Mouse (Mus musculus) skeletal muscle tissue, adult 2 months (tissue): Measurements from ENCODE around the gene Ush1g.

Source experiments
- DNase-seq: peaks from one replicate; pipeline ENCODE4 v3.0.0-alpha.2; 2012; ENCODE audit warnings: low read depth, low spot score

Gene Ush1g

DNA sequence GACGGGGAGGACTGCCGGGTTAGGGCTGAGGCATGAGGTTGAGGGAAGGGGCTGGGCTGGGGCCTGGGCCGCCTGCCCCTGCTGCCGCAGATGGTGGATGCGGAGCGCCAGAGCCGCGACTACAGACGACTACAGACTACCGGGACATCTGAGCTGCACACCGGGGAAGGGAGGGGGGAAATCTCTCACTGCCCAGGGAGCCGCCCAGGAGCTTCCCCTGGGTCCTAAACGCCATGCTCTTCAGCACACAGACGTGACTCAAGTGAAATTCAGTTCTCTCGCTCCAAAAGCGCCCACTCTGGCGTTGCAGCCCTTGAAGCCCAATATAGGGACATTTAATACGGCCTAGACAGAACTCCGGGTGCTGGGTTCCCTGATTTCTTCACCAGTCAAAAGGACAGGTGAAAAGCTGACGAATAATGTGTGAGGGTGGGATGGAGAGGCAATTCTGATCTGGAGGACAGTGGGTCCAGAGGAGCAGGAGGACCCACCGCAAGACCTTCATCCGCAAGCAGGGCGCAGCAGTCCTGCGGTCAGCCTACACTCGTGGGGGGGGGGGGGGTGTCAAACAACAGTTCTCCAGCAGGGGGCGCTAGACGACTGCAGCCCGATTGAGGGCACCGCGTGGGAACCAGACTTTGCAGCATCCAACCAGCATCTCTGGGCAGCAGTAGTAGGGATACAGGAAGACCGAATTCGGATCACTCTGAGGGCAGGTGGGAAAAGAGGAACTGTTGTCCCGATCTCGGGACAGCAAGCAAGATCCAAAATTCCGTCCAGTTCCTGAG, at the start of gene Ush1g:
Gene Ush1g, minus strand, starts transcription at position 136 of the 788 bp plus-strand sequence.
- DNase-seq = peak; percentile 49

GRCm38 (mm10) chr11:115371354-115371753, 49.5 kb upstream of the Ush1g start:
- no peak for DNase-seq

DNA sequence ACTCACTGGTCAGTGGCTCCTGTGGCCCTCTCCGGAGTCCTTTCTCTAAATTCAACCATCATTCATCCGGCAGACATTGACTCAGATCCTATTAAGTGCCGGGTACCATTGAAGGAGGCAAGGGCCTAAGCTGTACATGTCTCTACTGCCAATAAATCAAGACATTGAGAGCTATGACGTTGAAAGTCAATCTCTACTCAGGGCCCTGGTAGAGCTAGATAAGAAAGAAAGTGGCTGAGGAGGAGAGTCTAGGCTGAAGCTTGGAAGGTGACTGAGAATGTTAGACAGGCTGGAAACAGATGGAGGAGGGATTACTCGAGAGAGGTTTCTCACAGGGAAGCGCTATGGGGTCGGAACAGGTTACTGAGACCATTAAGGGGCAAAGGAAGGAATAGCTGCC, 48.5 kb upstream of the Ush1g start:
- DNase-seq = no peak

DNA sequence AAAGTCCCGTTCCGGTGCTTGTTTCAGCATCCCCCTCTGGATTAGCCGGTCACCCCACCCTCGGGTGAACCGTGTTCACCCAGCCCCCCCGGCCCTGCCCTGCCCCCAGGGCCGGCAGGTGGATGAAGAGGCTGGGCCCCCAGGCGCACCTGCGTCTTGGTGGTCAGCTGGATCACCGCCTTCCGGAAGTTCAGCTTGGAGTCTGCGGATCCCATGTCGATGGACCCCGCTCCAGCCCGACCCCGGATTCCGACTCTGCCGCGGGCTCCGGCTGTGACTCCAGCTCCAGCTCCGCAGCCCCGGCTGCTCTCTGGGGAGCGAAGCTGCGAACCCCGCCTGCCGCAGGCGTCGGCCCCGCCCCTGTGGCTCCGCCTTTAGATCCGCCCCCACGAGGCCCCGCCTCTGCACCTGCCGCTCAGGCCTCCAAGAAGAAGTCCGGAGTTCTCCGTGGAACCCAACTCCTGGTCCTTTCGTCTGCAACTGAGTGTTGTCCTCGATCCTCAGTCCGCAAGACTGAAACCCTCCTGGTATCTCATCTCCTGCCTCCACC, 45.6 kb upstream of the Ush1g start, which contains the start of gene Hid1:
Gene Hid1, minus strand, starts transcription at position 362 of the 550 bp plus-strand sequence.
- peak; percentile 36 for DNase-seq

- no peak for DNase-seq
Observed at GRCm38 (mm10) chr11:115366706-115367394, 45.0 kb upstream of the Ush1g start.

- no peak for DNase-seq
Observed at GRCm38 (mm10) chr11:115366039-115366705, 44.3 kb upstream of the Ush1g start.

GRCm38 (mm10) chr11:115364136-115364535, 42.3 kb upstream of the Ush1g start:
- no peak for DNase-seq

GRCm38 (mm10) chr11:115359726-115360125, 37.9 kb upstream of the Ush1g start:
- no peak for DNase-seq

- DNase-seq = no peak
Observed at GRCm38 (mm10) chr11:115359293-115359692, 37.5 kb upstream of the Ush1g start.

GRCm38 (mm10) chr11:115358468-115358867, 36.6 kb upstream of the Ush1g start:
- peak; percentile 56 for DNase-seq

DNA sequence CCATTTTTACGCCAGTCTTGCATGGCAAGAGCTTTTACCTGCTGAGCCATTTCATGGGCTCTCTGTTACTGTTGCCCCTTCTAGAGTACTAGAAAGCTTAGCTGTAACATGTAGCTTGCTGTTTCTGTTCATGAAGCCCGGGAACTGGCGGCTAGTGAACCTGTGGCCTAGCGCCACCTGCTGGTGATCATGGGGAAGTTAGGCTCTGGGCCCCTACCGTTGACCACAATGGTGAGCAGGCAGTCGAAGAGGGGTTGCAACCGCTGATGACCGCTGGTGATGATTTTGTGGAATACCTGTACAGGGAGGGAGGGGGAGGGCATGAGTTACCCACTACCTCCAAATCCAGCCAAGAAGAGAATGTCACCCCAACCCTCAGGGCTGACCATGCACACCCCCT, 32.3 kb upstream of the Ush1g start:
- DNase-seq = peak; percentile 71

- no peak for DNase-seq
Observed at GRCm38 (mm10) chr11:115353375-115353774, 31.5 kb upstream of the Ush1g start.

GRCm38 (mm10) chr11:115349976-115350375, 28.1 kb upstream of the Ush1g start:
- DNase-seq = no peak

GRCm38 (mm10) chr11:115348681-115349248, 26.9 kb upstream of the Ush1g start:
- no peak for DNase-seq

GRCm38 (mm10) chr11:115345515-115345914, 23.7 kb upstream of the Ush1g start:
- DNase-seq = no peak

- no peak for DNase-seq
Observed at GRCm38 (mm10) chr11:115344967-115345366, 23.1 kb upstream of the Ush1g start.

DNA sequence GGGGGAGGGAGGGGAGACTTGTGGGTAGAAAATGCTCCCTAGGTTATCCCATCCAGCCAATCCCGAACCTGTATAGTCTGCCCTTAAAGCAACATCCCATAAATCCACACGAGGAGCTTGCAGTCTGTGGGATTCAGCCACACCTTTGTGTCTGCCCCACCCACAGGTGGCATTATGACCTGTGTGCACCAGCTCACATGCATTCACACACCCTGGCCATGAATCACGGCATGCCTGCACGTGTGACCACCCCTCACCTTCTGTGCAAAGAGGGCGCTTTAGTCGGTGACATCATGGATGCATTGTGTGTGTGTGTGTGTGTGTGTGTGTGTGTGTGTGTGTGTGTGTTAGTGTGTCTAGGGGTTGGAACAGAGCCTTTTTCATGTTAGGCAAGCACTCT, 20.0 kb upstream of the Ush1g start:
- no peak for DNase-seq

DNA sequence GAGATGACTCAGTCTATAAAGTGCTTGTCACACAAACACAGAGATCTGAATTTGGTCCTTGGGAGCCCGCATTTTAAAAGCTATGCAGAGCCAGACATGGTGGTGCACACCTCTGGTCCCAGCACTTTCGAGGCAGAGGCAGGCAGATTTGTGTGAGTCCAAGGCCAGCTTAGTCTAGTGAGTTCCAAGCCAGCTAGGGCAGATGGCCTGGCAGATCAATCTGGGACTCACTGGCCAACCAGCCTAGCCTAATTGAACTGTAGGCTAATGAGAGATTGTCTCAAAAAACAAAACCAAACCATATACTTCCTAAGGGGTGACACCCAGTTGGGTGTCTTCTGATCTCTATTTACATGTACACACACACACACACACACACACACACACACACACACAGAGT, 19.4 kb upstream of the Ush1g start:
- no peak for DNase-seq

GRCm38 (mm10) chr11:115337826-115338225, 16.0 kb upstream of the Ush1g start:
- no peak for DNase-seq

DNA sequence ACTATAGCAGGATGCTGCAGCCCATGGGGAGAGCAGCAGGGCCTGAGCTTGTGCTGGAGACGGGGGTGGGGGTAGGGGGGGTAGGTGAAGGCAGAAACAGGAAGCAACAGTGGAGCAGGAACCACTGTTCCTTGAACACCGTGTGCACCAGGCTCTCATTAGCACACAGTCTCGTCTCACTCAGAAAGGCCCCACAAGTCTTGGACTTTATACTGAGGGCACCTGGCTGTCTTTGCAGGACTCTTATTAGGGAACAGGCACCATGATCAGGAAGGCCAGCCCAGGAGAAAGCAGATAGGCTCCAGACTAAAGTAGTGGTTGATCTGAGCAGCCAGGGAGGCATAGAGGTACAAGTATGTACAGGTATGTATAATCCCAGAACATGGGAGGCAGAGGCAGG, 15.5 kb upstream of the Ush1g start:
- no peak for DNase-seq

DNA sequence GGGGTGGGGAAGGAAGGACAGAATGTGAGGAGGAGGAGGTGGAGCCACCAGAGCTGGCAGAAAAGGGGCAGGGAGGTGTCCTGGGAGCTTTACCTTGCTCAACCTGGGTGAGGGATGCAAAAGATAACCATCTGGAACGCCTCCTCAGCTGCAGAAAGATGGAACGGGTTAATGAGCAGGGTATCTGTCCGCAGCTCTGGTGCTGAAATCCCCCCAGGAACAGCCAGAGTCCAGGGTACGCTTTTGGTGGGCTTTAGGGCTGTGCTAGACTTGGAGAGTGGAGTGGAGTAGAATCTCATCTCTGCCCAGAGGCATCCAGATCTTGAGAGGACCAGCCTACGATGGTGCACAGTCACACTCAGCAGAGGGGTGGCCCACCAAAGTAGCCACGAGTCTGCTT, 14.3 kb upstream of the Ush1g start:
- DNase-seq = no peak

DNA sequence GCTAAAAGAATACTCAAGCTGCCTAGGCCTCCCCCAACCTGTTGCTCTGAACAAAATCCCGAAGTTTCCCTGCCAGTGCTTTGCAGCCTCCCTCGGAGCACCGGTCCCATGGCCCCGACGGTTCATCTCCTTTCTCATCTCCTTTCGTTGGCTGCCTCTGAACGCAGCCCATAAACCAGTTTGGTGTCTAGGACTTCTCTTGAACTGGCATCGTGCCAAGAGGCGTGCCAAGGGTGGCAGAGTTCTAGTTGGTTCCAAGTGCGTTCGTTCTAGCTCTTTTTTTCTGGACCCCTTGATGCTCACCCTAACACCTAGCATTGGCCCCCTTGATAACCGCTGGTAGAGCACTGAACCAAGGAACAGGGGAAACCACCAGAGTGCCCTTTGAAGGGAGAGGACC, 13.4 kb upstream of the Ush1g start:
- no peak for DNase-seq
